ENCODE assay signal across 9 mouse cellular contexts in genomic region chr1:74460273-74460672, GRCm38 (mm10). TPM values are rescaled to one million over a fixed set of nuclear protein-coding genes. Genes with fewer than 3 reads are reported as not detected.
DNase-seq lines count a peak whose midpoint lies in the region; ATAC-seq and TF ChIP-seq lines count a peak whose summit lies in the region.
"Had no signal": no experiment of that assay in that cellular context is flagged by ENCODE, and none has a peak within 500 bp of the region (broad histone marks: within the 10 kb centered on the region; RNA-seq: fewer than 3 reads in every experiment).

No protein-coding gene starts in this region.

- 72% methylated on average over 2 of the region's 2 CpGs for WGBS in lung, embryonic 14.5 days
- WGBS in forebrain, embryonic 16.5 days: 72% methylated on average over 2 of the region's 2 CpGs

- no peaks in the 10 kb centered on the region for H3K9me3 ChIP-seq in lung, embryonic 14.5 days (ENCODE audit: low read depth, low read length)
- H3K9me3 ChIP-seq in forebrain, embryonic 16.5 days (ENCODE audit: control insufficient read depth, low read length): no peaks in the 10 kb centered on the region
- H3K9me3 ChIP-seq: stomach, embryonic 15.5 days had no signal

- ATAC-seq in lung, embryonic 14.5 days (ENCODE audit: insufficient read depth): no peak
- no peak for ATAC-seq in forebrain, embryonic 16.5 days

- H3K27me3 ChIP-seq in lung, embryonic 14.5 days (ENCODE audit: insufficient read depth, low read length): no peaks in the 10 kb centered on the region
- H3K27me3 ChIP-seq in forebrain, embryonic 16.5 days (replicated peaks; ENCODE audit: control insufficient read depth, insufficient read depth, low read length): no peaks in the 10 kb centered on the region
- H3K27me3 ChIP-seq: stomach, embryonic 15.5 days had no signal

- peak; percentile 57 for TF ChIP-seq CTCF in lung, embryonic 14.5 days (IDR thresholded peaks at IDR 0.05; ENCODE audit: low read depth)

- no peaks in the 10 kb centered on the region for H3K4me1 ChIP-seq in lung, embryonic 14.5 days (ENCODE audit: insufficient read depth)
- H3K4me1 ChIP-seq in forebrain, embryonic 16.5 days (replicated peaks; ENCODE audit: control insufficient read depth, insufficient read depth, low read length): no peaks in the 10 kb centered on the region
- H3K4me1 ChIP-seq: stomach, embryonic 15.5 days had no signal

- DNase-seq in adrenal gland, adult (ENCODE audit: inconsistent age in 2 of 2, low spot score in 1 of 2): peak; percentile 46 to 82
- DNase-seq in adrenal gland, postnatal 4 days (ENCODE audit: low spot score in 2 of 2): no peak
- DNase-seq in right cerebral cortex, adult 18-20 months: peak; percentile 41
- no peak for DNase-seq in right cerebral cortex, postnatal 25 days
- peak; percentile 70 to 73 for DNase-seq in cerebellum, postnatal 10 days
- DNase-seq in heart, postnatal 4 days: peak; percentile 45
- DNase-seq in lung, embryonic 14.5 days: peak; percentile 68

- peaks cover 64% of the 10 kb centered on the region for H3K36me3 ChIP-seq in lung, embryonic 14.5 days (ENCODE audit: insufficient read depth)
- H3K36me3 ChIP-seq in forebrain, embryonic 16.5 days (ENCODE audit: control insufficient read depth, insufficient read depth): peaks cover 9% of the 10 kb centered on the region

- no peak overlapping the region for H3K4me2 ChIP-seq in lung, embryonic 14.5 days
- H3K4me2 ChIP-seq in forebrain, embryonic 16.5 days (ENCODE audit: low read length): no peak overlapping the region
- H3K4me2 ChIP-seq: stomach, embryonic 15.5 days had no signal

- no peak overlapping the region for H3K9ac ChIP-seq in lung, embryonic 14.5 days
- H3K9ac ChIP-seq in forebrain, embryonic 16.5 days (replicated peaks; ENCODE audit: low read depth, low read length): no peak overlapping the region
- H3K9ac ChIP-seq: stomach, embryonic 15.5 days had no signal

- H3K27ac ChIP-seq in lung, embryonic 14.5 days (ENCODE audit: low read depth): no peak overlapping the region
- no peak overlapping the region for H3K27ac ChIP-seq in forebrain, embryonic 16.5 days (ENCODE audit: low read length)
- H3K27ac ChIP-seq: stomach, embryonic 15.5 days had no signal

- no peak overlapping the region for H3K4me3 ChIP-seq in lung, embryonic 14.5 days (ENCODE audit: low read depth, low read length)
- no peak overlapping the region for H3K4me3 ChIP-seq in forebrain, embryonic 16.5 days (replicated peaks; ENCODE audit: low read length)
- H3K4me3 ChIP-seq: stomach, embryonic 15.5 days had no signal

RNA-seq across cellular contexts. Expression of gene Cnot9, which starts 45.6 kb away (rescaled TPM):
- 10 to 100 TPM; 43.9 to 44.4 TPM for total RNA-seq in adrenal gland, postnatal 4 days (2021)
- 10 to 100 TPM; 27.1 to 31.3 TPM for total RNA-seq in heart, postnatal 4 days (2021)
- polyA plus RNA-seq in lung, embryonic 14.5 days (2014; fragmentation: Nextera tagmentation; extraction: Ambion mirVana): 85.4 and 87.6 TPM in 2 replicates
- 52.1 and 54.6 TPM in 2 replicates for polyA plus RNA-seq in forebrain, embryonic 16.5 days (2015; fragmentation: Nextera tagmentation; extraction: Ambion mirVana)

RNA-seq across cellular contexts. Expression of gene Vil1, which starts 51.1 kb away (rescaled TPM):
- 1 to 10 TPM; 1.6 to 7.1 TPM for total RNA-seq in adrenal gland, postnatal 4 days (2021)
- 1 to 10 TPM; 1.4 to 2.1 TPM for total RNA-seq in heart, postnatal 4 days (2021)
- 0.42 and 0.43 TPM in 2 replicates for polyA plus RNA-seq in lung, embryonic 14.5 days (2014; fragmentation: Nextera tagmentation; extraction: Ambion mirVana)
- polyA plus RNA-seq in forebrain, embryonic 16.5 days (2015; fragmentation: Nextera tagmentation; extraction: Ambion mirVana): 0.27 and 0.42 TPM in 2 replicates

Comparison
In these comparisons a context has a peak if more than half of its experiments do, and no peak if none do; other contexts are left out.
1. DNase-seq: peak in adrenal gland, adult (2 of 2), right cerebral cortex, adult 18-20 months (single experiment), cerebellum, postnatal 10 days (2 of 2), heart, postnatal 4 days (single experiment) and lung, embryonic 14.5 days (single experiment); none in adrenal gland, postnatal 4 days (0 of 2) and right cerebral cortex, postnatal 25 days (single experiment).